Mouse (Mus musculus): ENCODE data around the gene Kcna6. TPM values are rescaled to one million over a fixed set of nuclear protein-coding genes. Genes with fewer than 3 reads are reported as not detected.

Kcna6 gene
- polyA plus RNA-seq, 2 experiments: 8.5 to 8.6 TPM

DNA sequence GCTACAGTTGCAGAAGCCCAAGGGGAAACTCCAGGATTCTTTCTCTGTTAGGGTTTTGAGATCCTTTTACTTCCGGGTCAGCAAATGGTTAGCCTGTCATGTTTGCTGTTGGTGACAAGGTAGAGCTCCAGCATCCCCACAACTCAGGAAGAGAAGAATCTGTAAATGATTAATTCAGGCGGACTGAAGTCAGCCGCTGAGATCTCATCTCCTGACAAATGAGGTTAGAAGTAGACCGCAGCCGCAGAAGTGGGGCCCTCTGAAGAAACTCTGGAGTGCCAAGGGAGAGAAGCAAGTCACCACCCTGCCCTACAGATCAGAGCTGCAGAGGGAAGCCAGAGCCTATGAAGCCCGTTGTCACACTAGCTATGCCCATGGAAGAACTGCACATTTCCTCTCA lies 37.4 kb upstream of the Kcna6 start:
- H3K9me3 ChIP-seq (ENCODE audit: control insufficient read depth, low read length): no peaks in the 10 kb centered on the region
- no peaks in the 10 kb centered on the region for H3K36me3 ChIP-seq (ENCODE audit: control insufficient read depth, insufficient read depth, low read length)
- TF ChIP-seq POLR2A (IDR thresholded peaks at IDR 0.05; ENCODE audit: borderline replicate concordance, extremely low read depth, insufficient read depth, insufficient read length): no peak
- DNase-seq (ENCODE audit: low spot score) (no peak), ATAC-seq (ENCODE audit: low FRiP score, low read depth) (no peak)
- H3K4me1 ChIP-seq (ENCODE audit: control insufficient read depth, insufficient read depth, low read length): no peaks in the 10 kb centered on the region
- H3K27ac ChIP-seq (replicated peaks; ENCODE audit: low read depth, low read length): no peak overlapping the region
- no peak overlapping the region for H3K9ac ChIP-seq (ENCODE audit: low read depth, low read length, severe bottlenecking)
- H3K4me3 ChIP-seq (replicated peaks; ENCODE audit: low read length): no peak overlapping the region
- H3K4me2 ChIP-seq (replicated peaks; ENCODE audit: low read depth, low read length, severe bottlenecking): no peak overlapping the region
- no peaks in the 10 kb centered on the region for H3K27me3 ChIP-seq (ENCODE audit: control insufficient read depth, insufficient read depth, low read length)
- WGBS: 57% methylated on average over 6 of the region's 6 CpGs

GRCm38 (mm10) chr6:126773873-126774272 lies 33.4 kb upstream of the Kcna6 start:
- no peak overlapping the region for H3K4me3 ChIP-seq (replicated peaks; ENCODE audit: low read length)
- 63% methylated on average over 4 of the region's 4 CpGs for WGBS
- DNase-seq (ENCODE audit: low spot score): no peak
- no peak overlapping the region for H3K9ac ChIP-seq (ENCODE audit: low read depth, low read length, severe bottlenecking)
- no peaks in the 10 kb centered on the region for H3K27me3 ChIP-seq (ENCODE audit: control insufficient read depth, insufficient read depth, low read length)
- no peak for ATAC-seq (ENCODE audit: low FRiP score, low read depth)
- no peaks in the 10 kb centered on the region for H3K36me3 ChIP-seq (ENCODE audit: control insufficient read depth, insufficient read depth, low read length)
- no peak for TF ChIP-seq POLR2A (IDR thresholded peaks at IDR 0.05; ENCODE audit: borderline replicate concordance, extremely low read depth, insufficient read depth, insufficient read length)
- no peaks in the 10 kb centered on the region for H3K4me1 ChIP-seq (ENCODE audit: control insufficient read depth, insufficient read depth, low read length)
- no peaks in the 10 kb centered on the region for H3K9me3 ChIP-seq (ENCODE audit: control insufficient read depth, low read length)
- no peak overlapping the region for H3K4me2 ChIP-seq (replicated peaks; ENCODE audit: low read depth, low read length, severe bottlenecking)
- H3K27ac ChIP-seq (replicated peaks; ENCODE audit: low read depth, low read length): no peak overlapping the region

DNA sequence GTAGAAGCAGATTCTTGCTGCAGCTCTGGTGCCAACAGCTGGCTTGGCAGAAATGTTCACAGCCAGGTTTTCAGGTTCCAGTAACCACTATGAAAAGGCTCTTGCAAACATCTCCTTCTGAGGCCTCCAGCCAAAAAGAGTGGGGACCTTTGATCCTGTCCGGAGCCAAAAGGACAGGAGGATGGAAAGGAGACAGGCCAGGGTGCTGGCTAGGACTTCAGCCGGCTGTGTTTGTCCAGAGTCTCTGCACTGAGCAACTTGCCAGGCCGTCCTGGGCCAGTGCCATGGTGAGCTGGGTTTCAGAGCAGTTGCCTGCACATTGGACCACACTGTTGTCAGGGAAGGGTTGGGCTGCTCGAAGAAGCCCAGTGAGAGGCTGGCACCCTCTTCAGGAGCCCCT lies 31.9 kb upstream of the Kcna6 start:
- no peaks in the 10 kb centered on the region for H3K4me1 ChIP-seq (ENCODE audit: control insufficient read depth, insufficient read depth, low read length)
- H3K9me3 ChIP-seq (ENCODE audit: control insufficient read depth, low read length): no peaks in the 10 kb centered on the region
- no peak for TF ChIP-seq POLR2A (IDR thresholded peaks at IDR 0.05; ENCODE audit: borderline replicate concordance, extremely low read depth, insufficient read depth, insufficient read length)
- no peak for ATAC-seq (ENCODE audit: low FRiP score, low read depth)
- no peak for DNase-seq (ENCODE audit: low spot score)
- no peak overlapping the region for H3K27ac ChIP-seq (replicated peaks; ENCODE audit: low read depth, low read length)
- no peaks in the 10 kb centered on the region for H3K36me3 ChIP-seq (ENCODE audit: control insufficient read depth, insufficient read depth, low read length)
- no peaks in the 10 kb centered on the region for H3K27me3 ChIP-seq (ENCODE audit: control insufficient read depth, insufficient read depth, low read length)
- H3K9ac ChIP-seq (ENCODE audit: low read depth, low read length, severe bottlenecking): no peak overlapping the region
- H3K4me2 ChIP-seq (replicated peaks; ENCODE audit: low read depth, low read length, severe bottlenecking): no peak overlapping the region
- no peak overlapping the region for H3K4me3 ChIP-seq (replicated peaks; ENCODE audit: low read length)
- 77% methylated on average over 4 of the region's 4 CpGs for WGBS

GRCm38 (mm10) chr6:126770146-126770731 lies 29.8 kb upstream of the Kcna6 start:
- H3K4me1 ChIP-seq (ENCODE audit: control insufficient read depth, insufficient read depth, low read length): 0 out of 2 replicates have a peak, but pooled peaks cover 4% of the 10 kb centered on the region
- no peak overlapping the region for H3K9ac ChIP-seq (ENCODE audit: low read depth, low read length, severe bottlenecking)
- no peak overlapping the region for H3K4me3 ChIP-seq (replicated peaks; ENCODE audit: low read length)
- H3K9me3 ChIP-seq (ENCODE audit: control insufficient read depth, low read length): no peaks in the 10 kb centered on the region
- H3K36me3 ChIP-seq (ENCODE audit: control insufficient read depth, insufficient read depth, low read length): no peaks in the 10 kb centered on the region
- WGBS: 78% methylated on average over 12 of the region's 12 CpGs
- DNase-seq (ENCODE audit: low spot score): no peak
- no peak for ATAC-seq (ENCODE audit: low FRiP score, low read depth)
- H3K27me3 ChIP-seq (ENCODE audit: control insufficient read depth, insufficient read depth, low read length): no peaks in the 10 kb centered on the region
- H3K4me2 ChIP-seq (replicated peaks; ENCODE audit: low read depth, low read length, severe bottlenecking): no peak overlapping the region
- TF ChIP-seq POLR2A (IDR thresholded peaks at IDR 0.05; ENCODE audit: borderline replicate concordance, extremely low read depth, insufficient read depth, insufficient read length): no peak
- H3K27ac ChIP-seq (replicated peaks; ENCODE audit: low read depth, low read length): no peak overlapping the region

- H3K27me3 ChIP-seq (ENCODE audit: control insufficient read depth, insufficient read depth, low read length): no peaks in the 10 kb centered on the region
- no peak for DNase-seq (ENCODE audit: low spot score)
- no peak for TF ChIP-seq POLR2A (IDR thresholded peaks at IDR 0.05; ENCODE audit: borderline replicate concordance, extremely low read depth, insufficient read depth, insufficient read length)
- H3K9ac ChIP-seq (ENCODE audit: low read depth, low read length, severe bottlenecking): no peak overlapping the region
- H3K4me2 ChIP-seq (replicated peaks; ENCODE audit: low read depth, low read length, severe bottlenecking): no peak overlapping the region
- no peaks in the 10 kb centered on the region for H3K9me3 ChIP-seq (ENCODE audit: control insufficient read depth, low read length)
- WGBS: 45% methylated on average over 11 of the region's 11 CpGs
- no peak overlapping the region for H3K4me3 ChIP-seq (replicated peaks; ENCODE audit: low read length)
- no peak overlapping the region for H3K27ac ChIP-seq (replicated peaks; ENCODE audit: low read depth, low read length)
- no peak for ATAC-seq (ENCODE audit: low FRiP score, low read depth)
- no peaks in the 10 kb centered on the region for H3K36me3 ChIP-seq (ENCODE audit: control insufficient read depth, insufficient read depth, low read length)
- 0 out of 2 replicates have a peak, but pooled peaks cover 4% of the 10 kb centered on the region for H3K4me1 ChIP-seq (ENCODE audit: control insufficient read depth, insufficient read depth, low read length)
Measured at GRCm38 (mm10) chr6:126768957-126769665, 28.6 kb upstream of the Kcna6 start.

All from limb, embryonic 14.5 days (tissue).